Mouse (Mus musculus) brain, embryonic 14.5 days (tissue): Measurements from ENCODE around the gene Bmp6. TPM values are rescaled to one million over a fixed set of nuclear protein-coding genes. Genes with fewer than 3 reads are reported as not detected.

ENCODE experiments used
- DNase-seq: peaks from one replicate; pipeline ENCODE4 v3.0.0-alpha.2; 2011; ENCODE audit warnings: low read depth
- CTCF ChIP-seq: fragments of 200-500 bp; IDR thresholded peaks from 2 replicates; pipeline ENCODE4 v1.5.1; 2012; ENCODE audit warnings: inconsistent platforms, mild to moderate bottlenecking, moderate library complexity, borderline replicate concordance; ENCODE audit not compliant: insufficient read depth, insufficient read length; ENCODE audit errors: extremely low read depth
- POLR2A ChIP-seq: fragments of 200-500 bp; IDR thresholded peaks from 2 replicates; pipeline ENCODE4 v1.6.1; 2012; ENCODE audit warnings: mild to moderate bottlenecking, inconsistent platforms, borderline replicate concordance; ENCODE audit not compliant: poor library complexity, insufficient read depth, insufficient read length, severe bottlenecking; ENCODE audit errors: extremely low read depth
- polyA plus RNA-seq: library from polyadenylated mRNA; depleted of rRNA; stranded (reverse); fragments of >200 nt; gene quantifications from 2 replicates; pipeline ENCODE4 v1.2.3, GENCODE M21; 2012; rRNA removed

Gene Bmp6
- 8.2 and 12.8 TPM in 2 replicates for polyA plus RNA-seq

GRCm38 (mm10) chr13:38344713-38345430 is at the start of gene Bmp6:
Bmp6 (plus strand) TSS chr13:38345107.
- TF ChIP-seq POLR2A (no peak), CTCF (no peak)

GRCm38 (mm10) chr13:38296166-38296565 is 48.7 kb upstream of the Bmp6 start:
- no peak for TF ChIP-seq CTCF
- TF ChIP-seq POLR2A, result no peak
- no peak for DNase-seq

More at GRCm38 (mm10) chr13:38344713-38345430, at the start of gene Bmp6:
- peak; percentile 94 for DNase-seq

GRCm38 (mm10) chr13:38296601-38297000 is 48.3 kb upstream of the Bmp6 start:
- DNase-seq, result peak; percentile 6
- TF ChIP-seq CTCF, result no peak
- no peak for TF ChIP-seq POLR2A

GRCm38 (mm10) chr13:38311125-38311524 is 33.8 kb upstream of the Bmp6 start:
- TF ChIP-seq CTCF (no peak), POLR2A (no peak)

GRCm38 (mm10) chr13:38312357-38313040 is 32.4 kb upstream of the Bmp6 start:
- TF ChIP-seq CTCF, result no peak
- no peak for TF ChIP-seq POLR2A
- no peak for DNase-seq

More at GRCm38 (mm10) chr13:38311125-38311524, 33.8 kb upstream of the Bmp6 start:
- DNase-seq, result no peak

- TF ChIP-seq CTCF (no peak), POLR2A (no peak)
- no peak for DNase-seq
These were observed 30.3 kb upstream of the Bmp6 start for GRCm38 (mm10) chr13:38314590-38314989.

- DNase-seq, result no peak
- TF ChIP-seq CTCF (no peak), POLR2A (no peak)
These were observed 26.5 kb upstream of the Bmp6 start for GRCm38 (mm10) chr13:38318418-38318817.

GRCm38 (mm10) chr13:38320354-38320753 is 24.6 kb upstream of the Bmp6 start:
- no peak for TF ChIP-seq CTCF
- TF ChIP-seq POLR2A, result no peak

GRCm38 (mm10) chr13:38324452-38324851 is 20.5 kb upstream of the Bmp6 start:
- TF ChIP-seq POLR2A (no peak), CTCF (no peak)
- DNase-seq, result peak; percentile 85

More at GRCm38 (mm10) chr13:38320354-38320753, 24.6 kb upstream of the Bmp6 start:
- DNase-seq, result peak; percentile 46

GRCm38 (mm10) chr13:38327377-38327776 is 17.5 kb upstream of the Bmp6 start:
- DNase-seq, result no peak
- TF ChIP-seq CTCF (no peak), POLR2A (no peak)

- peak; percentile 76 for DNase-seq
- TF ChIP-seq CTCF (no peak), POLR2A (no peak)
These were observed 11.4 kb upstream of the Bmp6 start for GRCm38 (mm10) chr13:38333496-38333895.

GRCm38 (mm10) chr13:38342598-38342997 is 2.3 kb upstream of the Bmp6 start:
- TF ChIP-seq POLR2A, result no peak
- TF ChIP-seq CTCF, result peak; percentile 66; the same call in 1 of the 2 replicates
- DNase-seq, result peak; percentile 66

GRCm38 (mm10) chr13:38343202-38343601 is 1.7 kb upstream of the Bmp6 start:
- no peak for DNase-seq
- TF ChIP-seq CTCF (peak; percentile 1; the same call in 1 of the 2 replicates), POLR2A (no peak)
